Mouse (Mus musculus) midbrain, embryonic 13.5 days (tissue): Measurements from ENCODE around the gene Bmp8a. TPM values are rescaled to one million over a fixed set of nuclear protein-coding genes. Genes with fewer than 3 reads are reported as not detected.
A peak's percentile ranks its signal among the peaks of the same experiment; 100 is the strongest.
"Not testable (repeated sequence)": the region's sequence is repeated elsewhere in the genome, so short reads cannot be mapped to it uniquely, and the experiment has no call there.

Experiments used
- ATAC-seq: fragments of 200-750 bp; cut with Nextera tagmentation; 2 replicates; pipeline ENCODE4 v1.8.0; 2017; ENCODE audit warnings: mild to moderate bottlenecking, moderate TSS enrichment, moderate library complexity
- H3K27ac ChIP-seq: fragments of 300-500 bp; sonication (generic); 2 replicates; pipeline ENCODE4 v1.5.1; 2015; ENCODE audit warnings: inconsistent platforms, mild to moderate bottlenecking, moderate library complexity
- H3K27me3 ChIP-seq: fragments of 300-500 bp; sonication (generic); 2 replicates; pipeline ENCODE4 v1.6.1; 2015; ENCODE audit warnings: mild to moderate bottlenecking, inconsistent platforms
- H3K36me3 ChIP-seq: fragments of 300-500 bp; sonication (generic); 2 replicates; pipeline ENCODE4 v1.6.1; 2015; ENCODE audit warnings: mild to moderate bottlenecking, inconsistent platforms
- H3K4me1 ChIP-seq: fragments of 300-500 bp; sonication (generic); replicated peaks from 2 replicates; pipeline ENCODE4 v1.6.1; 2015; ENCODE audit warnings: inconsistent platforms
- H3K4me2 ChIP-seq: fragments of 300-500 bp; sonication (generic); replicated peaks from 2 replicates; pipeline ENCODE4 v1.6.1; 2015; ENCODE audit warnings: moderate library complexity, mild to moderate bottlenecking, inconsistent platforms
- H3K4me3 ChIP-seq: fragments of 300-500 bp; sonication (generic); replicated peaks from 2 replicates; pipeline ENCODE4 v1.5.1; 2015; ENCODE audit warnings: mild to moderate bottlenecking, inconsistent platforms
- H3K9ac ChIP-seq: fragments of 300-500 bp; sonication (generic); replicated peaks from 2 replicates; pipeline ENCODE4 v1.6.1; 2015; ENCODE audit warnings: mild to moderate bottlenecking, inconsistent platforms
- H3K9me3 ChIP-seq: fragments of 300-500 bp; sonication (generic); 2 replicates; pipeline ENCODE4 v1.6.1; 2016; ENCODE audit warnings: mild to moderate bottlenecking, inconsistent platforms
- WGBS: fragments of 180-500 bp; shearing (Covaris S2); methylation state at CpG from one replicate; pipeline ENCODE4 v1.1.7; 2015; 5-methylcytosine and 5-hydroxymethylcytosine counted together
- polyA plus RNA-seq: library from polyadenylated mRNA; unstranded; fragments of >200 nt; fragmentation: Nextera tagmentation; extraction: Ambion mirVana; gene quantifications from 2 replicates; pipeline ENCODE4 v1.2.1, GENCODE M21; 2015

Gene Bmp8a
- polyA plus RNA-seq, 1 experiment from 2014 or later = 0.13 TPM

GRCm38 (mm10) chr4:123327630-123328029 is 15.4 kb downstream of the Bmp8a start:
- peaks cover 19% of the 10 kb centered on the region for H3K27me3 ChIP-seq
- H3K4me3 ChIP-seq = no peak overlapping the region
- H3K4me1 ChIP-seq = no peaks in the 10 kb centered on the region
- H3K36me3 ChIP-seq = no peaks in the 10 kb centered on the region
- H3K27ac ChIP-seq = no peak overlapping the region
- 54% methylated on average over 3 of the region's 3 CpGs for WGBS
- no peak overlapping the region for H3K4me2 ChIP-seq
- H3K9me3 ChIP-seq = no peaks in the 10 kb centered on the region
- no peak overlapping the region for H3K9ac ChIP-seq
- no peak for ATAC-seq

DNA sequence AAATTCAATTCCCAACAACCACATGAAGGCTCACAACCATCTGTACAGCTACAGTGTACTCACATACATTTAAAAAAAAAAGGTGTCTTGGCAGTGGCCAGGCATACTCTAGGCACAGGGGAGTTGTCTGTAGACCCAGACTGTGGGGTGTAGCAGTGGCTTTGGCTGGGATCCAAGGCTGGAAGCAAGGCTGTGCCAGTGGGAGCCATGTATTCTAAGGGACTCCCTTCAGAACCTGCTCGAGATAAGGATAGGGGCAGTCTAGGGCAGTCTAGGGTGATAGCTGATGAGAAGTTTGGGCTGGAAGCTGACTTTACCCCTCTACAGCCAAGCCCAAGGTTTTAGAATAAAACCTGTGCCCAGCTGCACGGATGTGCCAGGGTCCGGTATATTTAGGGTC is 17.0 kb downstream of the Bmp8a start:
- 79% methylated on average over 3 of the region's 3 CpGs for WGBS
- no peak overlapping the region for H3K27ac ChIP-seq
- no peak overlapping the region for H3K4me3 ChIP-seq
- H3K9me3 ChIP-seq = no peaks in the 10 kb centered on the region
- H3K4me1 ChIP-seq = no peaks in the 10 kb centered on the region
- no peak overlapping the region for H3K9ac ChIP-seq
- ATAC-seq = no peak
- peaks cover 28% of the 10 kb centered on the region for H3K27me3 ChIP-seq
- no peaks in the 10 kb centered on the region for H3K36me3 ChIP-seq
- no peak overlapping the region for H3K4me2 ChIP-seq

DNA sequence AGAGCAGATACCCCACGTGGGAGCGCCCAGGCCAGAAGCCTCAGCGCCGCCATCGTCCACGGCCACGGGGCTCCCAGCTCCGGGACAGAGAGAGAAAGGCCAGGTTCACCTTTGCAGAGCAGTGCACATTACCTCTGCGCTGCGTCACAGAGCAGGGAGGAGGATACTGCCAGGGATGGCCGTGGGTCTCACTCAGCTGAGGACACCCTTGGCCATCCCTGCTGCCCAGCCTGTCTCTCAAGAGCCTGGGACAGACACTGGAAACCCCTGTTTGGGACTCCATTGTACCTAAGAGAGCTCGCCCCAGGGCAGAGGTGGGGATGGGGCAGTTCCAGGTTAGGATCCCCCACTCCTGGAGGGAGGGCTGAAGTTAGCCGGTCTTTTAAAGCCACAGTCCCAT is 19.5 kb downstream of the Bmp8a start, which contains the start of gene Oxct2a:
Gene Oxct2a (minus strand): TSS at position 101 of the 400 bp plus-strand sequence.
- H3K4me3 ChIP-seq = peak within 1 kb of the TSS; percentile 17
- no peaks in the 10 kb centered on the region for H3K4me1 ChIP-seq
- H3K4me2 ChIP-seq = peak within 1 kb of the TSS; percentile 42
- H3K9ac ChIP-seq = no peak within 1 kb of the TSS
- 0 out of 2 replicates have a peak, but pooled peaks have one; percentile 8 for ATAC-seq
- H3K36me3 ChIP-seq = no peaks in the 10 kb centered on the region
- no peak within 1 kb of the TSS for H3K27ac ChIP-seq
- peaks cover 28% of the 10 kb centered on the region for H3K27me3 ChIP-seq
- 22% methylated on average over 13 of the region's 13 CpGs for WGBS
- H3K9me3 ChIP-seq = no peaks in the 10 kb centered on the region

- peaks cover 28% of the 10 kb centered on the region for H3K27me3 ChIP-seq
- H3K27ac ChIP-seq, H3K36me3 ChIP-seq, H3K9ac ChIP-seq, H3K4me1 ChIP-seq, H3K9me3 ChIP-seq: not testable (repeated sequence)
- 10% methylated on average over 25 of the region's 38 CpGs for WGBS
- peak overlapping the region; percentile 17 for H3K4me3 ChIP-seq
- peak overlapping the region; percentile 42 for H3K4me2 ChIP-seq
- ATAC-seq = 0 out of 2 replicates have a peak, but pooled peaks have one; percentile 37
Measured at GRCm38 (mm10) chr4:123322910-123323309, 20.1 kb downstream of the Bmp8a start.

GRCm38 (mm10) chr4:123314497-123314896 is 28.6 kb downstream of the Bmp8a start:
- Histone ChIP-seq H3K27me3 (no peaks in the 10 kb centered on the region), H3K36me3 (no peaks in the 10 kb centered on the region), H3K9me3 (no peaks in the 10 kb centered on the region), H3K4me3 (no peak overlapping the region), H3K9ac (no peak overlapping the region), H3K27ac (no peak overlapping the region), H3K4me2 (no peak overlapping the region), H3K4me1 (no peaks in the 10 kb centered on the region)
- ATAC-seq = no peak
- WGBS = 83% methylated on average over 3 of the region's 3 CpGs

- H3K4me3 ChIP-seq = no peak overlapping the region
- WGBS = 89% methylated on average over 6 of the region's 6 CpGs
Measured at GRCm38 (mm10) chr4:123313010-123313409, 30.0 kb downstream of the Bmp8a start.

GRCm38 (mm10) chr4:123311845-123312244 is 31.2 kb downstream of the Bmp8a start:
- no peaks in the 10 kb centered on the region for H3K9me3 ChIP-seq
- no peaks in the 10 kb centered on the region for H3K27me3 ChIP-seq
- H3K27ac ChIP-seq = no peak overlapping the region
- H3K4me1 ChIP-seq = no peaks in the 10 kb centered on the region
- no peak overlapping the region for H3K4me3 ChIP-seq
- H3K9ac ChIP-seq = no peak overlapping the region
- no peak for ATAC-seq
- H3K36me3 ChIP-seq = no peaks in the 10 kb centered on the region
- WGBS = 86% methylated on average over 7 of the region's 7 CpGs
- H3K4me2 ChIP-seq = no peak overlapping the region

More at GRCm38 (mm10) chr4:123313010-123313409, 30.0 kb downstream of the Bmp8a start:
- Histone ChIP-seq H3K36me3 (no peaks in the 10 kb centered on the region), H3K27ac (no peak overlapping the region), H3K27me3 (no peaks in the 10 kb centered on the region), H3K4me1 (no peaks in the 10 kb centered on the region), H3K4me2 (no peak overlapping the region), H3K9ac (no peak overlapping the region), H3K9me3 (no peaks in the 10 kb centered on the region)
- ATAC-seq = no peak

DNA sequence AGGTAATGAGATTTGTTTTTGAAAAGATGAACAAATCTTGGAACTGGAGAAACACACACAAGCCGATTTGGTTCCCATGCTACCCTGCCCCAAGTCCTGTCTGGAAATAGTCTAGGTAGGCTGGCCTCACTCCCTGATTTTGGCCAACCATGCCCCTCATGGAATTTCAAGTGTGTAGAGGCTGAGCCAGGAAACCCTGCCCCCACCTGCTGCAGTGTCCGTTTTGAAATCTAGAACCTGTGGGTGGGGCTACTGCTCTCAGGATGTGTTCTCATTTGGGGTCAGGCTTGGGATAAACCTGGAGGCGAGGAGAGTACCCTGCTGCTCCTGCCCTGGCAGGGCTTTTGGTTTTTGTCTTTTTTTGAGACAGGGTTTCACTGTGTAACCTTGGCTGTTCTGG is 34.8 kb downstream of the Bmp8a start:
- Histone ChIP-seq H3K9me3 (no peaks in the 10 kb centered on the region), H3K4me1 (no peaks in the 10 kb centered on the region), H3K27ac (no peak overlapping the region), H3K36me3 (peaks cover 10% of the 10 kb centered on the region), H3K9ac (no peak overlapping the region), H3K4me3 (no peak overlapping the region), H3K4me2 (no peak overlapping the region), H3K27me3 (no peaks in the 10 kb centered on the region)
- WGBS = 68% methylated on average over 3 of the region's 3 CpGs
- no peak for ATAC-seq

GRCm38 (mm10) chr4:123306999-123307398 is 36.1 kb downstream of the Bmp8a start:
- Histone ChIP-seq H3K9me3 (no peaks in the 10 kb centered on the region), H3K36me3 (peaks cover 22% of the 10 kb centered on the region), H3K27ac (no peak overlapping the region), H3K4me1 (no peaks in the 10 kb centered on the region), H3K27me3 (no peaks in the 10 kb centered on the region), H3K4me2 (no peak overlapping the region), H3K9ac (no peak overlapping the region), H3K4me3 (no peak overlapping the region)
- ATAC-seq = no peak
- 91% methylated on average over 10 of the region's 10 CpGs for WGBS

- peak; percentile 65 for ATAC-seq
- peaks cover 28% of the 10 kb centered on the region for H3K36me3 ChIP-seq
- H3K27me3 ChIP-seq = no peaks in the 10 kb centered on the region
- no peak overlapping the region for H3K9ac ChIP-seq
- no peaks in the 10 kb centered on the region for H3K9me3 ChIP-seq
- H3K4me3 ChIP-seq = no peak overlapping the region
- H3K4me1 ChIP-seq = no peaks in the 10 kb centered on the region
- no peak overlapping the region for H3K27ac ChIP-seq
- H3K4me2 ChIP-seq = no peak overlapping the region
- WGBS = 38% methylated on average over 3 of the region's 3 CpGs
Measured at GRCm38 (mm10) chr4:123305789-123306188, 37.3 kb downstream of the Bmp8a start.

DNA sequence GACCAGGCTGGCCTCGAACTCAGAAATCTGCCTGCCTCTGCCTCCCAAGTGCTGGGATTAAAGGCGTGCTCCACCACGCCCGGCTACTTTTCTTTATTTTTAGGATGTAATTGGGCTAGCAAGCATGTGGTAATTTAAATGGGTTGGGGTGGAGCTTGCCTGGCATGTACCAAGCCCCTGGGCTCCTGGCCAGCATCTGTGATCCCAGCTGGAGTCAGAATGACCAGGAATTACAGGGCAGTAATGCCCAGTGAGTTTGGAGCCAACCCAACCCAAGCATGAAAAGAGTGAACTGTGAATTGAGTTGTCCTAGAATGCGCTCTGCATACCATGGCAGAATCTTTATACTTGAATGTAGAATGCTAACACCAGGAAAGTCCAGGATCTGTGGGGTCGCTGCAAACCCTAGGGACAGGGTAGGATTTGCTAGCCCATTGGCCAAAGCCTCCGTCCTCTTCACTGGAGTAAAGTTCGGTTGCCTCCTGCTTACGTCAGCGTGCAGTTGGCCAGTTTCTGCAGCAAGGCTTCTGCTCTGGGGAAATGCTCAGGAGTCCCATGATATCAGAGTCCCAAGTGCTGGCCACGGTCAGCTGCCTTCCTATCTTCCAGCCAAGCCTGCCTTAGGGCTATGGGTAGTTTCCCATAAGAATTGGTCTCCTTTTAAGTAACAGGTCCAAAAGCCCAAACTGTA is 43.9 kb downstream of the Bmp8a start:
- WGBS = 94% methylated on average over 11 of the region's 11 CpGs
- H3K4me3 ChIP-seq = no peak overlapping the region
- no peak overlapping the region for H3K27ac ChIP-seq
- H3K36me3 ChIP-seq = peaks cover 90% of the 10 kb centered on the region
- H3K9ac ChIP-seq = no peak overlapping the region
- ATAC-seq = no peak
- H3K9me3 ChIP-seq = no peaks in the 10 kb centered on the region
- H3K4me2 ChIP-seq = no peak overlapping the region
- H3K4me1 ChIP-seq = no peaks in the 10 kb centered on the region
- no peaks in the 10 kb centered on the region for H3K27me3 ChIP-seq

DNA sequence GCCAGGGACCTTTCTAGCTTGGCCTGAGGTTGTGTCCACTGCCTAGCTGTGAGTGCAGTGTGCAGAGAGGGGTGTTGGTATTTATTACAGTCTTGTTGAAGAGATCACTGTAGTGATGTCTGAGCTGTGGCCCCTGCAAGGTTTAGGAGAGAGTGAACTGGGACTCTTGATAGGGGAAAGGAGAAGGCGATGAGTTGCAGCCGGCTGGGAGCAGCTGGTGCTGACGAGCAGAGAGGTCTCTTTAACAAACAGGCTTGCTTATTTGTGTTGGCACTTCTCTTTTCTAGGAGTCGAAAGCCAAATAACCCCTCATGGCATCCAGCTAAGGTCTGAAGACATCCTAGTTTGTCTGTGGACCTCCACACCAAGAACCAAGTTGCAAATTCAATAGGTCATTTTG is 44.8 kb downstream of the Bmp8a start:
- H3K9me3 ChIP-seq = no peaks in the 10 kb centered on the region
- no peak overlapping the region for H3K9ac ChIP-seq
- no peaks in the 10 kb centered on the region for H3K27me3 ChIP-seq
- no peak overlapping the region for H3K4me3 ChIP-seq
- WGBS = 91% methylated on average over 4 of the region's 4 CpGs
- peaks cover 90% of the 10 kb centered on the region for H3K36me3 ChIP-seq
- H3K27ac ChIP-seq = no peak overlapping the region
- H3K4me1 ChIP-seq = no peaks in the 10 kb centered on the region
- ATAC-seq = no peak
- no peak overlapping the region for H3K4me2 ChIP-seq
